Mouse (Mus musculus) cerebellum, postnatal 36 days (tissue): ENCODE measurements around the gene Trmt11.
"Not testable (repeated sequence)": the region's sequence is repeated elsewhere in the genome, so short reads cannot be mapped to it uniquely, and the experiment has no call there.

ENCODE experiments used
- DNase-seq, 2 experiments: peaks; one replicate each; pipeline ENCODE4 v3.0.0; 2021 to 2022; ENCODE audit warnings: mixed read lengths in 2 of 2

The Trmt11 gene

GRCm38 (mm10) chr10:30600542-30600966 lies at the start of gene Trmt11:
Trmt11 (minus strand) TSS chr10:30600749.
- peak; percentile 87 to 88 for DNase-seq

GRCm38 (mm10) chr10:30647681-30648080 lies 47.1 kb upstream of the Trmt11 start:
- DNase-seq = no peak

DNA sequence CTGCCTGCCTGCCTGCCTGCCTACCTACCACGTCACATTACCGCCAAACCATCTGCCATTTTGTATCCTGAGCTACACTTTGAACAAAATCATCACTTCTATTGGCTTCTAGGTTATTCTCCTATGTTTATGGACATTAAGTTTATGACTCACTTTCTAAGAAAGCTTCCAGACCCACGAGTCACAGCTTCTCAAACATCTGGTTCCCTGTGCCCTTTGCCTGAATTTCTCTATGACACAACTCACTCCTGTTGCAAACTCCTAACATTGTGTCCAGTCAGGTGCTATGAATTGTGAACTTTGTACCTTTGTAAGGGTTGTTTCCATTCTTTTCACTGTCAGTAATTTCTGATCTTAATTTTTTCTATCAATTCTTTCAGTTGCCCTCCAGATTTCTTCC lies 37.7 kb upstream of the Trmt11 start:
- no peak for DNase-seq

- not testable (repeated sequence) for DNase-seq
Observed at GRCm38 (mm10) chr10:30636474-30637154, 36.1 kb upstream of the Trmt11 start.

- DNase-seq = no peak
Observed at GRCm38 (mm10) chr10:30632718-30633117, 32.2 kb upstream of the Trmt11 start.

DNA sequence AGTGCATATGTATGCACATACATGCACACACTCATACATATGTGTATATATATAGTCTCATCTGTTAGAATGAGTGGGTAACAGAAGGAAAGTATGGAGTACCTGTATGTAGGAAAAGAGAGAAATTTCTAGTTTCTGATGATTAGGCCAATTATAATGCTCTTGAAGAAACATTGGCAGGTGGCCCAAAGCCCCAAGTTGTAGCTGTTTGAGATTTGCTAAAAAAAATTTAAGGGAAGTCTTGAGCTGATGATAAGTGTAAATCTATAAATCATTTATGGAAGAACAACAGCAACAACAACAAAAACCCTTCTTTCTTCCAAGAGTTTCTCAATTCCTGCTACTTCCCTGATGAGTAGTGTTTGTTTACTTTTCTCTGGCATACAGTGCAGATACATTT lies 29.4 kb upstream of the Trmt11 start:
- no peak for DNase-seq

GRCm38 (mm10) chr10:30629513-30629912 lies 29.0 kb upstream of the Trmt11 start, which contains the start of gene Hint3:
Hint3 (minus strand) TSS chr10:30629632.
- DNase-seq = no peak

- not testable (repeated sequence) for DNase-seq
Observed at GRCm38 (mm10) chr10:30628444-30628843, 27.9 kb upstream of the Trmt11 start.

GRCm38 (mm10) chr10:30627548-30627947 lies 27.0 kb upstream of the Trmt11 start:
- DNase-seq = no peak

GRCm38 (mm10) chr10:30624161-30625019 lies 23.8 kb upstream of the Trmt11 start:
- no peak for DNase-seq

DNA sequence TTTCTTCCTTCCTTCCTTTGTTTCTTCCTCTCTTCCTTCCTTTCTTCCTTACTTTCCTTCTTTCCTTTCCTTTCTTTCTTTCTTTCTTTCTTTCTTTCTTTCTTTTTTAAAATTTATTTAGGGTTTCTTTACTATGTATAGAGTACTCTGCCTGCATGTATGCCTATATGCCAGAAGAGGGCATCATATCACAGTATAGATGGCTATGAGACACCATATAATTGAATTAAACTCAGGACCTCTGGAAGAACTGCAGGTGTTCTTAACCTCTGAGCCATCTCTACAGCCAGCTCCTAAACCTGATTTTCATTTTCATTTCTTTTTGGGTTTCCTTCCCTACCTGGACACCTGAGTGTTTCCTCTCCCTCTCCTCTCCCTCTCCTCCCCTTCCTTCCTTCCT lies 22.4 kb upstream of the Trmt11 start:
- DNase-seq = no peak

- no peak for DNase-seq
Observed at GRCm38 (mm10) chr10:30618918-30619210, 18.3 kb upstream of the Trmt11 start.

GRCm38 (mm10) chr10:30618091-30618917 lies 17.8 kb upstream of the Trmt11 start:
- peak; percentile 98 to 99 for DNase-seq

- DNase-seq = no peak
Observed at GRCm38 (mm10) chr10:30613039-30613438, 12.5 kb upstream of the Trmt11 start.

GRCm38 (mm10) chr10:30609614-30610013 lies 9.1 kb upstream of the Trmt11 start:
- no peak for DNase-seq

DNA sequence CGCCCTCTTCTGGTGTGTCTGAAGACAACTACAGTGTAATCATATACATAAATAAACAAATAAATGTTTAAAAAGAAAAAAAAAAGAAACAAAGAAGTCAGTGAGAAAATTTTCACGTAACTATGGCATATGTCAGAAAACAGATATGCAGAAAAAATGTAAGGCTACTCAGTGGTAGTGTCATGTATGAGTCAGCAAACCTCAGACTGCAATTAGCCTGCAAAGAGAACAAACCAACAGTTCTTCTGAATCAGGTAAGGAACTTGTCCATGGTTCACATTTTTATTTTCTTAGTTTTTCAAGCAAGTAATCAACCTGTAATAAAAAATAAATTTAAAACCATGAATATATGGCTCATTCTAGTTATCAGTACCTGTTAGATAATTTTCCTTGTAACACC lies 7.6 kb upstream of the Trmt11 start:
- DNase-seq = no peak

GRCm38 (mm10) chr10:30600094-30600534 lies 435 bp downstream of the Trmt11 start:
- DNase-seq = no peak

GRCm38 (mm10) chr10:30587037-30587436 lies 13.5 kb downstream of the Trmt11 start:
- DNase-seq = no peak

DNA sequence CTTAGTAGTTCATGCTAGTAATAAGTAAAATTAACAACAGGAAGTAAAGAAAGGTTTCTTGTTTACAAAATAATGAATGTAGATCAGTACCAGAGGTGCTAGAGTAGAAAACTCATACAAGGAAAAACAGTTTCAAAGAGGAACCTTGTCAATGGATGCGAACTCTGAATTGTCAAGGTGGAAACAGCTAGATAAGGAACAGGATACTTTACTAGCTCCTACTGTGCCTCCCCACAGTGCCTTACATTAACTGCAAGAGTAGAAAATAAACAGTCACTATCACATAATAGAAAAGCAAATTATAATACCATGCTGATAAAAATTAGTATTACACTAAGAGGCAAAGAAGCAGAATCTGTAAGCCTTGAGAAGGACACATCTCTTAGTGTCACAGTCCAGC lies 14.9 kb downstream of the Trmt11 start:
- DNase-seq = no peak

- no peak for DNase-seq
Observed at GRCm38 (mm10) chr10:30577670-30578280, 22.8 kb downstream of the Trmt11 start.

DNA sequence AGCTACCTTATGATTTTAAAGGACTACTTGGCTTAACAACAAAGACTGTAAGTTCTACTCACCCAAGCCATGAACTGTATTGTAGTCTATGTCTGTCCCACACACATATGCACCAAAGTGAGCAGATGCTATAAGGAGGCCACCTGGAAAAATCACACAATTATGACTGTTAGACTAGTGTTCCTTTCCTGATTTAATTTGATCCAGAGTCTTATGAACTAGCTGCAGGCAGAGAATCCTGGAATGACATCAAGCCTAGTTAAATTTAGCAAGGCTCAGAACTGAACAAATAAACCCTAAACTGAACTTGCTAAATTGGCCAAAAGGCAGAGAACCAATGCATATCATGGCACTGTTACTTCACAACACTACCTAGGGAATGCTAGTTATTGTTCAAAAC lies 34.2 kb downstream of the Trmt11 start:
- DNase-seq = no peak

DNA sequence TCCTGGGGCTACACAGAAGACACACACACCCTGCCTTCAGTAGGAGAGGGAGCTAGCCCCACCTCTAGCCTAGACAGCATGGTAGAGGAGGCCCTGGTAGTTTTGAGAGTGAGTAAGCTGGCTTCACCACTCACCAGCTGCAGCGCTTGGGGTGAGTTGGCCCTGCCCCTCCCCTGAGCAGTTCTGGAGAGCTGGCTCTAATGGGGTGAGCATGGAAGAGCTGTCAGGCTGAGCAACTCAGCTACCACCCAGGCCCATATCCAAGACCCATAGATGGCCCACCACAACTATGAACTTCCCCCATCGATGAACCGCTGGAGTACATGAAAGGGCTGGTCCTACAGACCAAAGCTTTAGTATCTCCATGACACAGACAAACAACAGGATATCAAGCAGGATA lies 35.9 kb downstream of the Trmt11 start:
- no peak for DNase-seq
